Mouse (Mus musculus) heart, adult 10 weeks (tissue): Measurements from ENCODE around the gene Disc1. TPM values are rescaled to one million over a fixed set of nuclear protein-coding genes. Genes with fewer than 3 reads are reported as not detected.

Experiments used
- polyA plus RNA-seq: library from polyadenylated mRNA; stranded (reverse); fragments of 350-450 nt; fragmentation: Illumina TruSeq; extraction: RNeasy Lipid Tissue Mini Kit (QIAGEN cat#74804); gene quantifications from one replicate; pipeline ENCODE4 v1.2.3, GENCODE M21; 2014; ENCODE audit warnings: low read depth, low replicate concordance

The Disc1 gene
- 1.4 TPM for polyA plus RNA-seq

DNA sequence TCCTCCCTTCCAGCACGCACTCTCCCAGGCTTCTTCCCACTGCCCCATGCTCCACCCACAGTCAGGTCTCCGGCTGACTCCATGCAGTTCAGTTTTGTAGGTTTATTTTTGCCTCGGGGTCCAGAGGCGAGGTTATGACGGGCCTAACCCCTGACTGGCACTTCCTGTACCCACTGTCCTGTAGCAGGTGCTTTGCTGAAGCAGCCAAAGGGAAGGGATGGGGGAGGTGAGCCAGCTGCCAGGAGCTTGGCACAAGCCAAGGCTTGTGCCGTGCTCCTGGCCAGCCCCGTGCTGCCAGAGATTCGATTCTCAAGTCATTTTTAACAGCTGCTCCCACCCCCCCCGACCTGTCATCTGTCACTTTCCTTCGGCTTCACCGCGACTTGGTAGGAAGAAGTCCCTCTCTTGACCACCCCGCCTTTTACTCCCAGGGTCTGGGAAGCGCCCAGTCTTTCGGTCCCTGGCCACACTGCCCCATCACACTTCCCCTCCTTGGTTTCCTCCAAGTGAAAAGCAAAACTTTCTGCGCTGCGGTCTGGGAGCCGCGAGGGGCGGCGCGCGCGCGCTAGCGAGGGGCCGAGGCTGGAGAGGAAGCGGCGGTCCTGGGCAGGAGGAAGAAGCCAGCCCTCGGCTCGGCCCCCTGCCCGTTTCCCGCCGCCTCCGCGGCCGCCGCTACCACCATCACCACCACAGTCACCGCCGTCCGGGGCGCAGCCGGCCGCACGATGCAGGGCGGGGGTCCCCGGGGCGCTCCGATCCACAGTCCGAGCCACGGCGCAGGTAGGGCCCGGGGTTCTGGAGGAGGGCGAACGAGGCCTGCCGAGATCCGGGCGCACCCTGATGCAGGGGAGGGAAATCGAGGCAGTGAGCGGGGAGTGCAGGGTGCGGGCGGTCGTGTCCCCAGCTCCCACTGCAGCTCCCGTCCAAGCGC, at the start of gene Disc1:
Gene Disc1 (plus strand): TSS at position 691 of the 931 bp plus-strand sequence.

GRCm38 (mm10) chr8:125012695-125013627, 41.0 kb upstream of the Disc1 start, which contains the start of gene Tsnax:
Tsnax (plus strand) TSS chr8:125012997.

Other genes starting within 250 kb of the Disc1 start
- gene Gnpat, start 191.2 kb upstream of the Disc1 start, polyA plus RNA-seq, result 230 TPM
- gene 2810004N23Rik, start 191.1 kb upstream of the Disc1 start, polyA plus RNA-seq, result 72.8 TPM
- gene Exoc8, start 156.5 kb upstream of the Disc1 start, polyA plus RNA-seq, result 9.3 TPM
- 13.0 TPM for gene Sprtn, start 156.3 kb upstream of the Disc1 start, polyA plus RNA-seq
- gene Egln1, start 104.9 kb upstream of the Disc1 start, polyA plus RNA-seq, result 268 TPM
- 74.2 TPM for gene Tsnax, start 41.2 kb upstream of the Disc1 start, polyA plus RNA-seq